Mouse (Mus musculus) liver, embryonic 12.5 days (tissue): ENCODE measurements around the gene Olfr1148. TPM values are rescaled to one million over a fixed set of nuclear protein-coding genes. Genes with fewer than 3 reads are reported as not detected.

Source experiments
- ATAC-seq: fragments of 200-750 bp; cut with Nextera tagmentation; 2 replicates; pipeline ENCODE4 v1.8.0; 2017; ENCODE audit warnings: moderate number of reproducible peaks, mild to moderate bottlenecking, moderate library complexity
- H3K27ac ChIP-seq: fragments of 300-500 bp; sonication (generic); 2 replicates; pipeline ENCODE4 v1.5.1; 2016; ENCODE audit warnings: mild to moderate bottlenecking
- H3K27me3 ChIP-seq: fragments of 300-500 bp; sonication (generic); replicated peaks from 2 replicates; pipeline ENCODE4 v1.6.1; 2016; ENCODE audit warnings: mild to moderate bottlenecking, moderate library complexity
- H3K36me3 ChIP-seq: fragments of 300-500 bp; sonication (generic); 2 replicates; pipeline ENCODE4 v1.6.1; 2016; ENCODE audit warnings: mild to moderate bottlenecking, moderate library complexity
- H3K4me1 ChIP-seq: fragments of 300-500 bp; sonication (generic); 2 replicates; pipeline ENCODE4 v1.6.1; 2016
- H3K4me2 ChIP-seq: fragments of 300-500 bp; sonication (generic); 2 replicates; pipeline ENCODE4 v1.6.1; 2016; ENCODE audit warnings: mild to moderate bottlenecking, moderate library complexity
- H3K4me3 ChIP-seq: fragments of 300-500 bp; sonication (generic); 2 replicates; pipeline ENCODE4 v1.5.1; 2016; ENCODE audit warnings: mild to moderate bottlenecking, moderate library complexity
- H3K9ac ChIP-seq: fragments of 300-500 bp; sonication (generic); 2 replicates; pipeline ENCODE4 v1.6.1; 2016; ENCODE audit warnings: mild to moderate bottlenecking, moderate library complexity
- H3K9me3 ChIP-seq: fragments of 300-500 bp; sonication (generic); replicated peaks from 2 replicates; pipeline ENCODE4 v1.6.1; 2016; ENCODE audit warnings: mild to moderate bottlenecking, moderate library complexity
- WGBS: fragments of 180-500 bp; shearing (Covaris S2); methylation state at CpG from one replicate; pipeline ENCODE4 v1.1.7; 2016; ENCODE audit not compliant: insufficient replicate concordance; 5-methylcytosine and 5-hydroxymethylcytosine counted together
- polyA plus RNA-seq: library from polyadenylated mRNA; unstranded; fragments of >200 nt; fragmentation: Nextera tagmentation; extraction: Ambion mirVana; gene quantifications from 2 replicates; pipeline ENCODE4 v1.2.1, GENCODE M21; 2016

Olfr1148 gene
- polyA plus RNA-seq = not detected in 2 replicates

GRCm38 (mm10) chr2:87830233-87830632 lies at the start of gene Olfr1148:
Gene Olfr1148, plus strand, starts transcription at chr2:87830533.
- Histone ChIP-seq H3K27me3 (no peaks in the 10 kb centered on the region), H3K9ac (no peak within 1 kb of the TSS), H3K27ac (no peak within 1 kb of the TSS), H3K9me3 (no peaks in the 10 kb centered on the region), H3K4me3 (no peak within 1 kb of the TSS), H3K4me2 (no peak within 1 kb of the TSS), H3K4me1 (no peaks in the 10 kb centered on the region), H3K36me3 (no peaks in the 10 kb centered on the region)
- WGBS = 61% methylated on average over 1 of the region's 1 CpGs
- ATAC-seq = no peak

DNA sequence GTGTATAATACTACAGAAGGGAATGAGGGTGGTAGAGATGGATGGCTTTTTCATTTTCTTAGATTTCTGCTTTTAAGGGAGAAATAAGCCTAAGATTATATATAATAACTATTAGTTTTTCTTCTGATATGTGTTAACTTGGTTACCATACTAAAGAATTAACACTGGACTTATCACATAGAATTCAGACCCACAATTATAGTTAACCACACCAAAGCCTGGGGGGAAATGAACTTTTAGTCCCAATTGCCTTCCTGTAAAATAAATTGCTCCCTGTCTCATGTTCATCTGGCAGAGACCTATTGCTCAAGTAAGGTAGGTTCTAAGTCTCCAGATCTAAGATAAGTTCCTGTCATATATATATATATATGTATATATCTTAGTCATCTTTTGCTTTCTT lies 30.0 kb upstream of the Olfr1148 start, which contains the start of gene Olfr1143:
TSS of gene Olfr1143 (plus strand) at position 301 of the 400 bp plus-strand sequence.
- Histone ChIP-seq H3K4me3 (no peak within 1 kb of the TSS), H3K4me1 (no peaks in the 10 kb centered on the region), H3K36me3 (no peaks in the 10 kb centered on the region), H3K9me3 (no peaks in the 10 kb centered on the region), H3K27ac (no peak within 1 kb of the TSS), H3K4me2 (no peak within 1 kb of the TSS), H3K9ac (no peak within 1 kb of the TSS), H3K27me3 (no peaks in the 10 kb centered on the region)
- ATAC-seq = no peak

DNA sequence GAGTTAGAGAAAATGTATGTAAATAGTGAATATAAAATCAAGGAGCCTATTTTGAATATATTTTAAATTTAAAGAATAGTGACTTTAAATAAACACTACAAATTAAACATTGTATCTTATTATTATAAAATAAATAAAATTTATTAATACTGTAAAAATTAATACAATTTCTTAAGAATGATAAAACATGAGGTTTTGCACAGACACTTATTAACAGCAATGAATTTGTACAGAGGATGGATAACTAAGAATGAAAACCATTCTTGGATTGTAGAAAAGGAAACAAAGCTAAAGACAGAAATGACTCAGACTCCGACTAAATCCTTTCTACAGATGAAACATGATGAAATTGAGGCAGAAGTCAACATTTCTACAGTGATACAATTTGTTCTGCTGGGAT lies 20.8 kb upstream of the Olfr1148 start, which contains the start of gene Olfr1145:
TSS of gene Olfr1145 (plus strand) at position 301 of the 400 bp plus-strand sequence.
- Histone ChIP-seq H3K9me3 (no peaks in the 10 kb centered on the region), H3K4me2 (no peak within 1 kb of the TSS), H3K36me3 (no peaks in the 10 kb centered on the region), H3K9ac (no peak within 1 kb of the TSS), H3K27ac (no peak within 1 kb of the TSS), H3K27me3 (no peaks in the 10 kb centered on the region), H3K4me1 (no peaks in the 10 kb centered on the region), H3K4me3 (no peak within 1 kb of the TSS)
- WGBS = 48% methylated on average over 1 of the region's 1 CpGs
- ATAC-seq = no peak

DNA sequence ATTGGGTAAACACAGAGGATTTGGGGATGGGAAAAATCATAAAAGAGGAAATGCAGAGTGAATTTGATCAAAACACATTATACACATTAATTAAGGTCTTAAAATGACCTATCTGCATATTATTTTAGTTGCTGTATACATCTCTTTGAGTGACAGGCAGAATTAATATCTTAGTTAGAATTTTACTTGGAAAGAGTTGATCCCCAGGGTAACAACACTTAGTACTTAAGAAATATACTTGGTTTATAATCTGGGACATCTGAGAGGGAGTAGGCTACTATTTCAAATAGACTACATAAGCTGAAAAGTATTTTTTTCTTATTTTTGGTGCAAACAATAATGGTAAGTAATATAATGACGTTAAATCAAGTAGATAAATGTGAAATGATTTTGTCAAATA lies 13.4 kb downstream of the Olfr1148 start, which contains the start of gene Olfr1150-ps1:
TSS of gene Olfr1150-ps1 (plus strand) at position 301 of the 400 bp plus-strand sequence.
- 51% methylated on average over 1 of the region's 1 CpGs for WGBS

GRCm38 (mm10) chr2:87855562-87855961 lies 25.2 kb downstream of the Olfr1148 start, which contains the start of gene Olfr1151:
Gene Olfr1151, plus strand, starts transcription at chr2:87855862.
- no peaks in the 10 kb centered on the region for H3K4me1 ChIP-seq
- no peak for ATAC-seq
- H3K36me3 ChIP-seq = no peaks in the 10 kb centered on the region
- H3K4me3 ChIP-seq = no peak within 1 kb of the TSS
- no peaks in the 10 kb centered on the region for H3K27me3 ChIP-seq
- H3K27ac ChIP-seq = no peak within 1 kb of the TSS
- no peak within 1 kb of the TSS for H3K9ac ChIP-seq
- 67% methylated on average over 1 of the region's 1 CpGs for WGBS
- no peaks in the 10 kb centered on the region for H3K9me3 ChIP-seq
- no peak within 1 kb of the TSS for H3K4me2 ChIP-seq

More for the DNA sequence above, 13.4 kb downstream of the Olfr1148 start, which contains the start of gene Olfr1150-ps1:
- Histone ChIP-seq H3K4me1 (no peaks in the 10 kb centered on the region), H3K4me3 (no peak within 1 kb of the TSS), H3K4me2 (no peak within 1 kb of the TSS), H3K9me3 (no peaks in the 10 kb centered on the region), H3K36me3 (no peaks in the 10 kb centered on the region), H3K27me3 (no peaks in the 10 kb centered on the region), H3K9ac (no peak within 1 kb of the TSS), H3K27ac (no peak within 1 kb of the TSS)
- no peak for ATAC-seq

- Histone ChIP-seq H3K36me3 (no peaks in the 10 kb centered on the region), H3K4me2 (no peak within 1 kb of the TSS), H3K9ac (no peak within 1 kb of the TSS), H3K9me3 (no peaks in the 10 kb centered on the region), H3K27me3 (no peaks in the 10 kb centered on the region), H3K4me3 (no peak within 1 kb of the TSS), H3K27ac (no peak within 1 kb of the TSS), H3K4me1 (no peaks in the 10 kb centered on the region)
- ATAC-seq = no peak
Observed at GRCm38 (mm10) chr2:87866192-87866591, 35.9 kb downstream of the Olfr1148 start, which contains the start of gene Olfr1152. Gene Olfr1152, plus strand, starts transcription at chr2:87866492.

Other genes starting within 250 kb of the Olfr1148 start
- gene Olfr1130, start 224.3 kb upstream of the Olfr1148 start, polyA plus RNA-seq = not detected in 2 replicates
- gene Olfr1131, start 203.4 kb upstream of the Olfr1148 start, polyA plus RNA-seq = not detected in 2 replicates
- gene Olfr1132, start 193.0 kb upstream of the Olfr1148 start, polyA plus RNA-seq = not detected in 2 replicates
- not detected in 2 replicates for gene Olfr1133, start 183.2 kb upstream of the Olfr1148 start, polyA plus RNA-seq
- gene Olfr1134, start 172.1 kb upstream of the Olfr1148 start, polyA plus RNA-seq = not detected in 2 replicates
- gene Olfr1135, start 156.9 kb upstream of the Olfr1148 start, polyA plus RNA-seq = not detected in 2 replicates
- not detected in 2 replicates for gene Olfr1136, start 136.6 kb upstream of the Olfr1148 start, polyA plus RNA-seq
- not detected in 2 replicates for gene Olfr1137, start 117.4 kb upstream of the Olfr1148 start, polyA plus RNA-seq
- gene Olfr1138, start 90.6 kb upstream of the Olfr1148 start, polyA plus RNA-seq = not detected in 2 replicates
- gene Olfr1140, start 86.8 kb upstream of the Olfr1148 start, polyA plus RNA-seq = not detected in 2 replicates
- gene Olfr1141, start 76.5 kb upstream of the Olfr1148 start, polyA plus RNA-seq = not detected in 2 replicates
- gene Olfr152, start 51.0 kb upstream of the Olfr1148 start, polyA plus RNA-seq = not detected in 2 replicates
- not detected in 2 replicates for gene Olfr1143, start 29.9 kb upstream of the Olfr1148 start, polyA plus RNA-seq
- gene Olfr1145, start 20.7 kb upstream of the Olfr1148 start, polyA plus RNA-seq = not detected in 2 replicates
- gene Olfr1150-ps1, start 13.5 kb downstream of the Olfr1148 start, polyA plus RNA-seq = not detected in 2 replicates
- gene Olfr1151, start 25.3 kb downstream of the Olfr1148 start, polyA plus RNA-seq = not detected in 2 replicates
- gene Olfr1152, start 36.0 kb downstream of the Olfr1148 start, polyA plus RNA-seq = not detected in 2 replicates
- gene Olfr1153, start 64.4 kb downstream of the Olfr1148 start, polyA plus RNA-seq = not detected in 2 replicates
- not detected in 2 replicates for gene Olfr1154, start 74.6 kb downstream of the Olfr1148 start, polyA plus RNA-seq
- gene Olfr1155, start 114.6 kb downstream of the Olfr1148 start, polyA plus RNA-seq = not detected in 2 replicates
- not detected in 2 replicates for gene Olfr1156, start 122.6 kb downstream of the Olfr1148 start, polyA plus RNA-seq
- gene Olfr1157, start 137.8 kb downstream of the Olfr1148 start, polyA plus RNA-seq = not detected in 2 replicates
- not detected in 2 replicates for gene Olfr74, start 144.1 kb downstream of the Olfr1148 start, polyA plus RNA-seq
- gene Olfr1158, start 159.6 kb downstream of the Olfr1148 start, polyA plus RNA-seq = not detected in 2 replicates
- not detected in 2 replicates for gene Olfr1160, start 177.7 kb downstream of the Olfr1148 start, polyA plus RNA-seq
- not detected in 2 replicates for gene Olfr1161, start 192.2 kb downstream of the Olfr1148 start, polyA plus RNA-seq
- not detected in 2 replicates for gene Olfr73, start 207.2 kb downstream of the Olfr1148 start, polyA plus RNA-seq
- gene Olfr1162, start 220.6 kb downstream of the Olfr1148 start, polyA plus RNA-seq = not detected in 2 replicates
- not detected in 2 replicates for gene Olfr1163, start 241.3 kb downstream of the Olfr1148 start, polyA plus RNA-seq